Mouse (Mus musculus) cortical plate, adult 2 months (tissue): ENCODE measurements around the gene A130010J15Rik.

ENCODE experiments used
- CTCF ChIP-seq: fragments of 200-500 bp; IDR thresholded peaks from 2 replicates; pipeline ENCODE4 v1.5.1; 2011; ENCODE audit warnings: mild to moderate bottlenecking, control low read depth, low read length; ENCODE audit not compliant: insufficient read depth; ENCODE audit errors: extremely low read depth
- POLR2A ChIP-seq: fragments of 200-500 bp; IDR thresholded peaks from 2 replicates; pipeline ENCODE4 v1.6.1; 2011; ENCODE audit warnings: mild to moderate bottlenecking, low read length, control low read depth; ENCODE audit not compliant: insufficient read depth; ENCODE audit errors: extremely low read depth

DNA sequence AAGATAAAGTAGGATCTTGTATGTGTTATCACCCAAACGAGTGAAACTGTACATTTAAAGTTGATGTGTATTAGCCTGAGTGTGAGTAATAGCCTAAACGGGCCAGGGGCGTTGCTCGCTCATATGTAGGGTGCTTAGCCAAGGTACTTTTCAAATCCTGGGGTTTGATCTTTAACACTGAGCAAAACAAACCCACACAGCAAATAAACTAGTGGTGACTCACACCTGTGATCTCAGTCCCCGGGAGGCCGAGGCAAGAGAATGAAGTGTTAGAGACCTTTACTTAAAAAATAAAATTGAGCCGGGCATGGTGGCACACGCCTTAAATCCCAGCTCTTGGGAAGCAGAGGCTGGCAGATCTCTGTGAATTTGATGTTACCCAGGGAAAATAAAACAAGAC, 37.0 kb upstream of the A130010J15Rik start:
- TF ChIP-seq CTCF, result no peak
- no peak for TF ChIP-seq POLR2A
